Mouse (Mus musculus) hindbrain, embryonic 15.5 days (tissue): ENCODE measurements around the gene Dio1. TPM values are rescaled to one million over a fixed set of nuclear protein-coding genes. Genes with fewer than 3 reads are reported as not detected.

Experiments
- ATAC-seq: fragments of 200-750 bp; cut with Nextera tagmentation; 2 replicates; pipeline ENCODE4 v1.8.0; 2017; ENCODE audit warnings: low read depth, moderate number of reproducible peaks, moderate TSS enrichment; ENCODE audit not compliant: low FRiP score
- H3K27ac ChIP-seq: fragments of 300-500 bp; sonication (generic); replicated peaks from 2 replicates; pipeline ENCODE4 v1.5.1; 2015; ENCODE audit warnings: mild to moderate bottlenecking, inconsistent platforms
- H3K27me3 ChIP-seq: fragments of 300-500 bp; sonication (generic); 2 replicates; pipeline ENCODE4 v1.6.1; 2015; ENCODE audit warnings: control low read depth, inconsistent platforms
- H3K36me3 ChIP-seq: fragments of 300-500 bp; sonication (generic); 2 replicates; pipeline ENCODE4 v1.6.1; 2015; ENCODE audit warnings: control low read depth, inconsistent platforms
- H3K4me1 ChIP-seq: fragments of 300-500 bp; sonication (generic); replicated peaks from 2 replicates; pipeline ENCODE4 v1.6.1; 2015; ENCODE audit warnings: control low read depth, inconsistent platforms
- H3K4me2 ChIP-seq: fragments of 300-500 bp; sonication (generic); 2 replicates; pipeline ENCODE4 v1.6.1; 2015; ENCODE audit warnings: moderate library complexity, mild to moderate bottlenecking, inconsistent platforms
- H3K4me3 ChIP-seq: fragments of 300-500 bp; sonication (generic); 2 replicates; pipeline ENCODE4 v1.5.1; 2015; ENCODE audit warnings: mild to moderate bottlenecking, inconsistent platforms
- H3K9ac ChIP-seq: fragments of 300-500 bp; sonication (generic); 2 replicates; pipeline ENCODE4 v1.6.1; 2015; ENCODE audit warnings: inconsistent platforms
- H3K9me3 ChIP-seq: fragments of 300-500 bp; sonication (generic); 2 replicates; pipeline ENCODE4 v1.6.1; 2016; ENCODE audit warnings: control low read depth, inconsistent platforms
- WGBS: fragments of 180-500 bp; shearing (Covaris S2); methylation state at CpG from one replicate; pipeline ENCODE4 v1.1.7; 2015; 5-methylcytosine and 5-hydroxymethylcytosine counted together
- polyA plus RNA-seq: library from polyadenylated mRNA; unstranded; fragments of >200 nt; fragmentation: Nextera tagmentation; extraction: Ambion mirVana; gene quantifications from 2 replicates; pipeline ENCODE4 v1.2.1, GENCODE M21; 2015

The Dio1 gene
- polyA plus RNA-seq, 1 experiment from 2014 or later, result not detected

- Histone ChIP-seq H3K27ac (no peak overlapping the region), H3K4me2 (no peak overlapping the region), H3K4me3 (no peak overlapping the region), H3K4me1 (0 out of 2 replicates have a peak, but pooled peaks cover 3% of the 10 kb centered on the region), H3K9me3 (no peaks in the 10 kb centered on the region), H3K27me3 (no peaks in the 10 kb centered on the region), H3K36me3 (peaks cover 3% of the 10 kb centered on the region), H3K9ac (no peak overlapping the region)
- WGBS, result 73% methylated on average over 4 of the region's 4 CpGs
- no peak for ATAC-seq
Measured at GRCm38 (mm10) chr4:107260001-107260400, 47.0 kb downstream of the Dio1 start.

- no peaks in the 10 kb centered on the region for H3K27me3 ChIP-seq
- peak overlapping the region; percentile 90 for H3K9ac ChIP-seq
- no peak for ATAC-seq
- WGBS, result 8% methylated on average over 3 of the region's 3 CpGs
- H3K9me3 ChIP-seq, result no peaks in the 10 kb centered on the region
- H3K36me3 ChIP-seq, result no peaks in the 10 kb centered on the region
- H3K4me2 ChIP-seq, result peak overlapping the region; percentile 69
- H3K27ac ChIP-seq, result peak overlapping the region; percentile 94
- H3K4me1 ChIP-seq, result peaks cover 34% of the 10 kb centered on the region
- H3K4me3 ChIP-seq, result peak overlapping the region; percentile 65
Measured at GRCm38 (mm10) chr4:107254414-107254813, 52.6 kb downstream of the Dio1 start.

GRCm38 (mm10) chr4:107253125-107254091 lies 53.6 kb downstream of the Dio1 start, which contains the start of the genes Lrrc42 and Hspb11:
TSS of gene Lrrc42 (minus strand) at chr4:107253532.
TSS of gene Hspb11 (plus strand) at chr4:107253593.
- WGBS, result under 1% methylated on average over 80 of the region's 101 CpGs
- peak within 1 kb of the TSS; percentile 90 for H3K9ac ChIP-seq
- H3K9me3 ChIP-seq, result no peaks in the 10 kb centered on the region
- H3K4me3 ChIP-seq, result peak within 1 kb of the TSS; percentile 65
- H3K36me3 ChIP-seq, result no peaks in the 10 kb centered on the region
- peak within 1 kb of the TSS; percentile 72 for H3K4me2 ChIP-seq
- H3K27ac ChIP-seq, result peak within 1 kb of the TSS; percentile 94
- H3K27me3 ChIP-seq, result no peaks in the 10 kb centered on the region
- ATAC-seq, result peak; percentile 96
- peaks cover 38% of the 10 kb centered on the region for H3K4me1 ChIP-seq

- Histone ChIP-seq H3K36me3 (no peaks in the 10 kb centered on the region), H3K4me1 (peaks cover 44% of the 10 kb centered on the region), H3K4me3 (peak overlapping the region; percentile 65), H3K9ac (peak overlapping the region; percentile 73), H3K27ac (peak overlapping the region; percentile 94), H3K9me3 (no peaks in the 10 kb centered on the region), H3K4me2 (peak overlapping the region; percentile 72), H3K27me3 (no peaks in the 10 kb centered on the region)
- WGBS, result under 1% methylated on average over 10 of the region's 11 CpGs
- no peak for ATAC-seq
Measured at GRCm38 (mm10) chr4:107252522-107252921, 54.4 kb downstream of the Dio1 start.

GRCm38 (mm10) chr4:107250494-107250893 lies 56.5 kb downstream of the Dio1 start:
- Histone ChIP-seq H3K27me3 (no peaks in the 10 kb centered on the region), H3K9me3 (no peaks in the 10 kb centered on the region), H3K4me1 (peaks cover 45% of the 10 kb centered on the region), H3K4me2 (no peak overlapping the region), H3K9ac (no peak overlapping the region), H3K36me3 (peaks cover 9% of the 10 kb centered on the region; the same call in 1 of the 2 replicates), H3K4me3 (no peak overlapping the region), H3K27ac (no peak overlapping the region)
- no peak for ATAC-seq
- 25% methylated on average over 4 of the region's 4 CpGs for WGBS

GRCm38 (mm10) chr4:107249471-107249870 lies 57.5 kb downstream of the Dio1 start:
- 0 out of 2 replicates have a peak overlapping the region, but pooled peaks have one; percentile 19 for H3K27ac ChIP-seq
- H3K9me3 ChIP-seq, result no peaks in the 10 kb centered on the region
- 31% methylated on average over 2 of the region's 2 CpGs for WGBS
- H3K27me3 ChIP-seq, result no peaks in the 10 kb centered on the region
- H3K36me3 ChIP-seq, result peaks cover 14% of the 10 kb centered on the region; the same call in 1 of the 2 replicates
- peaks cover 45% of the 10 kb centered on the region for H3K4me1 ChIP-seq
- ATAC-seq, result no peak
- H3K4me3 ChIP-seq, result no peak overlapping the region
- no peak overlapping the region for H3K9ac ChIP-seq
- H3K4me2 ChIP-seq, result no peak overlapping the region

- no peak overlapping the region for H3K9ac ChIP-seq
- H3K36me3 ChIP-seq, result peaks cover 14% of the 10 kb centered on the region; the same call in 1 of the 2 replicates
- H3K27ac ChIP-seq, result no peak overlapping the region
- no peak overlapping the region for H3K4me2 ChIP-seq
- H3K9me3 ChIP-seq, result no peaks in the 10 kb centered on the region
- no peak for ATAC-seq
- 69% methylated on average over 3 of the region's 3 CpGs for WGBS
- no peak overlapping the region for H3K4me3 ChIP-seq
- H3K27me3 ChIP-seq, result no peaks in the 10 kb centered on the region
- peaks cover 48% of the 10 kb centered on the region for H3K4me1 ChIP-seq
Measured at GRCm38 (mm10) chr4:107248061-107248460, 58.9 kb downstream of the Dio1 start.

GRCm38 (mm10) chr4:107247110-107247509 lies 59.9 kb downstream of the Dio1 start:
- Histone ChIP-seq H3K27me3 (no peaks in the 10 kb centered on the region), H3K36me3 (peaks cover 17% of the 10 kb centered on the region), H3K27ac (no peak overlapping the region), H3K4me1 (peaks cover 46% of the 10 kb centered on the region), H3K9ac (no peak overlapping the region), H3K9me3 (no peaks in the 10 kb centered on the region), H3K4me3 (no peak overlapping the region), H3K4me2 (no peak overlapping the region)
- no peak for ATAC-seq
- 85% methylated on average over 9 of the region's 9 CpGs for WGBS

GRCm38 (mm10) chr4:107246040-107246439 lies 60.9 kb downstream of the Dio1 start:
- no peak overlapping the region for H3K27ac ChIP-seq
- H3K4me1 ChIP-seq, result peaks cover 37% of the 10 kb centered on the region
- no peak overlapping the region for H3K4me2 ChIP-seq
- no peaks in the 10 kb centered on the region for H3K27me3 ChIP-seq
- H3K36me3 ChIP-seq, result peaks cover 27% of the 10 kb centered on the region
- H3K4me3 ChIP-seq, result no peak overlapping the region
- 81% methylated on average over 1 of the region's 1 CpGs for WGBS
- no peaks in the 10 kb centered on the region for H3K9me3 ChIP-seq
- H3K9ac ChIP-seq, result no peak overlapping the region
- ATAC-seq, result no peak

- no peak overlapping the region for H3K27ac ChIP-seq
- H3K9ac ChIP-seq, result no peak overlapping the region
- H3K36me3 ChIP-seq, result peaks cover 34% of the 10 kb centered on the region
- peaks cover 32% of the 10 kb centered on the region for H3K4me1 ChIP-seq
- H3K9me3 ChIP-seq, result no peaks in the 10 kb centered on the region
- H3K4me3 ChIP-seq, result no peak overlapping the region
- no peaks in the 10 kb centered on the region for H3K27me3 ChIP-seq
- 74% methylated on average over 2 of the region's 2 CpGs for WGBS
- H3K4me2 ChIP-seq, result no peak overlapping the region
- no peak for ATAC-seq
Measured at GRCm38 (mm10) chr4:107245368-107245767, 61.6 kb downstream of the Dio1 start.

GRCm38 (mm10) chr4:107243365-107244333 lies 63.3 kb downstream of the Dio1 start:
- Histone ChIP-seq H3K4me1 (peaks cover 19% of the 10 kb centered on the region; the same call in 1 of the 2 replicates), H3K36me3 (peaks cover 48% of the 10 kb centered on the region), H3K9me3 (no peaks in the 10 kb centered on the region), H3K4me2 (no peak overlapping the region), H3K4me3 (no peak overlapping the region), H3K27me3 (no peaks in the 10 kb centered on the region), H3K9ac (no peak overlapping the region), H3K27ac (0 out of 2 replicates have a peak overlapping the region, but pooled peaks have one; percentile 34)
- 60% methylated on average over 6 of the region's 6 CpGs for WGBS
- ATAC-seq, result no peak
